Mouse (Mus musculus) olfactory bulb, adult 2 months (tissue): ENCODE results near the gene Kctd15.

Experiments
- CTCF ChIP-seq: fragments of 200-500 bp; IDR thresholded peaks from 2 replicates; pipeline ENCODE4 v1.5.1; 2012; ENCODE audit warnings: low read depth, mild to moderate bottlenecking, low read length, moderate library complexity; ENCODE audit not compliant: insufficient read depth
- POLR2A ChIP-seq: fragments of 200-500 bp; IDR thresholded peaks from 2 replicates; pipeline ENCODE4 v1.6.1; 2012; ENCODE audit warnings: mild to moderate bottlenecking, low read depth, low read length, moderate library complexity; ENCODE audit not compliant: insufficient read depth

GRCm38 (mm10) chr7:34690111-34690510 is 33.6 kb upstream of the Kctd15 start:
- TF ChIP-seq CTCF (no peak), POLR2A (no peak)
